Mouse (Mus musculus) olfactory bulb, adult 2 months (tissue): ENCODE measurements at regions not wholly inside any gene's neighbourhood (a gene's known extent, or its start where the extent isn't known, plus 50 kb on each side); places are given as distances from the start of the nearest gene placed in this dataset.

Source experiments
- CTCF ChIP-seq: fragments of 200-500 bp; IDR thresholded peaks from 2 replicates; pipeline ENCODE4 v1.5.1; 2012; ENCODE audit warnings: low read depth, mild to moderate bottlenecking, low read length, moderate library complexity; ENCODE audit not compliant: insufficient read depth
- POLR2A ChIP-seq: fragments of 200-500 bp; IDR thresholded peaks from 2 replicates; pipeline ENCODE4 v1.6.1; 2012; ENCODE audit warnings: mild to moderate bottlenecking, low read depth, low read length, moderate library complexity; ENCODE audit not compliant: insufficient read depth

DNA sequence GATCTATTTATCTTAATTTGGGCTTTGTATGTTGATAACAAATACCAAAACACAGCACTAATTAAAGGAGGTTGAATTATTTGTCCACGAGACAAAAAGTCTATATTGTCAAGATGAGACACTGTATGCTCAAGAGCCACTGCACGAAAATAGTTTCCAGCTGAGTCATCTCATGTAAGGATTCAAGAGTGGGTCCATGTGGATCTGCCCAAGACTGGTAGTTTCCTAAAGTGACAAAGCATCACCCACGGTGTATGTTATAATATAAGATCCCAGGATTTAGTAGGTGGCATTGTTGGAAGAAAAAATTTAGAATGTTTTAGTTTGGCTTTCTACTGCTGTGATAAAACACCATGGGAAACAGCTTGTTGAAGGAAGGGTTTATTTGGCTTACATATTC is 428.2 kb downstream of the Arl6ip6 start:
- no peak for TF ChIP-seq CTCF
- TF ChIP-seq POLR2A, result no peak
